In genomic region chr12:57456911-57457310, GRCm38 (mm10) we compare ENCODE assay signal across 35 mouse cellular contexts.
"Had no signal": no experiment of that assay in that cellular context is flagged by ENCODE, and none has a peak within 500 bp of the region (broad histone marks: within the 10 kb centered on the region; RNA-seq: fewer than 3 reads in every experiment).

No protein-coding gene starts in this region.

- H3K9me3 ChIP-seq: heart, embryonic 10.5 days; heart, embryonic 12.5 days; heart, embryonic 13.5 days; heart, embryonic 15.5 days; hindbrain, embryonic 10.5 days; hindbrain, embryonic 12.5 days; hindbrain, embryonic 13.5 days; hindbrain, embryonic 15.5 days; intestine, embryonic 15.5 days; kidney, embryonic 15.5 days had no signal

- H3K27ac ChIP-seq: heart, embryonic 10.5 days; heart, embryonic 13.5 days; heart, embryonic 15.5 days; hindbrain, embryonic 10.5 days; hindbrain, embryonic 12.5 days; hindbrain, embryonic 13.5 days; hindbrain, embryonic 14.5 days; hindbrain, embryonic 15.5 days; hindbrain, postnatal 0 days; intestine, embryonic 15.5 days; kidney, embryonic 15.5 days; kidney, postnatal 0 days; layer of hippocampus, adult 2 months had no signal

- DNase-seq: heart, postnatal 10 days; heart, postnatal 14 days; heart, postnatal 36 days; heart, postnatal 4 days; kidney, adult 11 months; kidney, adult 18-20 months; kidney, adult 2 months; kidney, adult 8-10 months; kidney, adult 9 months; kidney, postnatal 10 days; kidney, postnatal 14 days; kidney, postnatal 25 days; kidney, postnatal 36 days; kidney, postnatal 4 days; layer of hippocampus, adult 9-11 months; layer of hippocampus, postnatal 36 days had no signal

- H3K27me3 ChIP-seq: heart, embryonic 12.5 days; heart, embryonic 13.5 days; heart, embryonic 15.5 days; hindbrain, embryonic 12.5 days; hindbrain, embryonic 13.5 days; hindbrain, embryonic 15.5 days; intestine, embryonic 15.5 days; kidney, embryonic 15.5 days had no signal

- H3K4me3 ChIP-seq: heart, embryonic 10.5 days; heart, embryonic 12.5 days; heart, embryonic 13.5 days; heart, embryonic 15.5 days; hindbrain, embryonic 10.5 days; hindbrain, embryonic 12.5 days; hindbrain, embryonic 13.5 days; hindbrain, embryonic 15.5 days; intestine, embryonic 15.5 days; kidney, embryonic 15.5 days; layer of hippocampus, adult 2 months had no signal

- H3K36me3 ChIP-seq: heart, embryonic 10.5 days; heart, embryonic 12.5 days; heart, embryonic 13.5 days; heart, embryonic 15.5 days; hindbrain, embryonic 10.5 days; hindbrain, embryonic 12.5 days; hindbrain, embryonic 13.5 days; hindbrain, embryonic 15.5 days; intestine, embryonic 15.5 days; kidney, embryonic 15.5 days had no signal

- ATAC-seq: hindbrain, embryonic 16.5 days; hindbrain, postnatal 0 days; inflammation-experienced regulatory T-cells, adult 6 months; intestine, embryonic 15.5 days; intestine, embryonic 16.5 days; intestine, postnatal 0 days had no signal

- H3K4me1 ChIP-seq: heart, embryonic 10.5 days; heart, embryonic 12.5 days; heart, embryonic 13.5 days; heart, embryonic 15.5 days; hindbrain, embryonic 10.5 days; hindbrain, embryonic 12.5 days; hindbrain, embryonic 13.5 days; hindbrain, embryonic 15.5 days; intestine, embryonic 15.5 days; kidney, embryonic 15.5 days had no signal

- H3K9ac ChIP-seq: heart, embryonic 12.5 days; heart, embryonic 13.5 days; heart, embryonic 15.5 days; hindbrain, embryonic 12.5 days; hindbrain, embryonic 13.5 days; hindbrain, embryonic 14.5 days; hindbrain, embryonic 15.5 days; intestine, embryonic 15.5 days; kidney, embryonic 15.5 days had no signal

- H3K4me2 ChIP-seq: heart, embryonic 11.5 days; heart, embryonic 12.5 days; heart, embryonic 13.5 days; heart, embryonic 15.5 days; hindbrain, embryonic 12.5 days; hindbrain, embryonic 13.5 days; hindbrain, embryonic 14.5 days; hindbrain, embryonic 15.5 days; intestine, embryonic 15.5 days; kidney, embryonic 15.5 days had no signal
